Mouse (Mus musculus) regulatory T cell (primary cell): ENCODE results near the gene Ttc30a1.

ENCODE experiments used
- in situ Hi-C: fragments of 300-600 bp; cut with MboI, MseI; formaldehyde crosslinking; loops from one replicate; pipeline ENCODE4 v1.15.1; 2025; ENCODE audit warnings: high pct_unique_total_duplicates

Gene Ttc30a1

GRCm38 (mm10) chr2:75933541-75933940 is 48.2 kb downstream of the Ttc30a1 start:
- in situ Hi-C loops: no loop called here

DNA sequence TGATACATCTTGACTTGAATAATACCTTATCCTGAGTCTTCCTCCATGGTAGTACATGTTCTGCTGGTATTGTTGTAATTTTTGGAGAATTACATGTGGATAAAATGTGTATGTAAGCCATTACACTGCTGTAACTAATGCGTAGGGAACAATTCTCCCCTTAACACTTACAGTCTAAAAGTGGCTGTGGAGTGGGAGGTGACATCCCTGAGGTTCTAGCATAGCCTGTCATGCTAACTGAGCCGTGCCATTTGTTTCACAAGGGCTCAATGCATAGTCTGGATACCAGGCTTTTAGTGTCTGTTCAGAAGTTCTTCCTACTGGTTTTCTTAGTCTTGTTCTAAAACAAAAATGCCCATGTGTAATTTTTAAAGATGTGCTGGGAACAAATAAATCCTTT is 50.8 kb downstream of the Ttc30a1 start:
- in situ Hi-C loops: no loop called here

DNA sequence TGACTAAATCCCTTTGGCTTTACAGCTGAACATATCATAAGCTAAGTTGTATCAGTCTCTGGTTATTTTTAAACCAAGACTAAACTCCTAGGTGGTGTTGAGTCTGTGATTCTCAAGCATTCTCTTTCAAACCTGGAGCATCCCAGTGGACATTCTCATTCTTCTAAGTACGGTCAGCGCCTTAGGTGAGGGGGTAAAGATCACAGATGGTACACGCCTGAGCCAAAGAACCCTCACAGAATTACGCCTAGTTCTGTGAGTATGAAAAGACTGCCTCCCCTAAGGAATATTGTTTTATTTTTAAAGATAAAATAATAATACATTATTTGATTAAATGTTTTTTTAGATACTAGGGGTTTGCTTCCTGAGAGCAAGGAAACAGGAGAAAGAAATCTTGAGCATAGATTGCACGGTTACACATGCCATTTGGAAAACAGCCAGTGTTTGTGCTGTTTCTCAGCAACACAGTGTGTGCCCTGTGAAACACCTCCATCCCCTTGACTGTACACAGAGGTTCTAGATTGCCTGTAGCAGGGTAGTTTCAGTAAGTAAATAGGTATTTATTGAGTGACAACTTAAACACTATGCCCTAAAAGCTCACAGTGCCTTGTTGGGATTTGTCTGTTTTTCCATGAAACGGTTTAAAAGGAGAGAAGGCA is 51.9 kb downstream of the Ttc30a1 start:
- in situ Hi-C loops: no loop called here

DNA sequence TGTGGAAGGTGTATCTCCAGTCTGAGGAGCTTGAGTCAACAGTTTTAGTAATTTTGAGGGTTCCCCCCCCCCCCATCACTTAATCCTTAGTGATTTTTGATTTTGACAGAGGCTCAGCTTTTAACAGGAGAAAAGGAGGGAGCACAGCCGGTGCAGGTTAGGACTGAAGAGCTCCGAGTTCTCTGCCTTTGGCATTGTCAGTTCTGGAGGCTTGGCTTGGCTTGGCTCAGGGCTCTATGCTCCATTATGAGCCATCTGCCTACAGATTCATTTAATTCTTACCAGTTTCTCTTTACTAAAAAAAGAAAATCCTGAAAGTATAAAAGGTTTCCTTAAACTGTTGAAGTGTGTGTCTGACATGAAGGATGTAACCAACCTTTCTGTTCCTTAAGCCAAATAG is 52.6 kb downstream of the Ttc30a1 start:
- in situ Hi-C loops: no loop called here
